Mouse (Mus musculus) midbrain, embryonic 12.5 days (tissue): ENCODE results near the gene Kalrn. TPM values are rescaled to one million over a fixed set of nuclear protein-coding genes. Genes with fewer than 3 reads are reported as not detected.

Source experiments
- ATAC-seq: fragments of 200-750 bp; cut with Nextera tagmentation; 2 replicates; pipeline ENCODE4 v1.8.0; 2017; ENCODE audit warnings: low read depth, moderate TSS enrichment, moderate library complexity; ENCODE audit not compliant: low FRiP score
- H3K27ac ChIP-seq: fragments of 300-500 bp; sonication (generic); replicated peaks from 2 replicates; pipeline ENCODE4 v1.5.1; 2016; ENCODE audit warnings: mild to moderate bottlenecking
- H3K27me3 ChIP-seq: fragments of 300-500 bp; sonication (generic); 2 replicates; pipeline ENCODE4 v1.6.1; 2016; ENCODE audit warnings: mild to moderate bottlenecking
- H3K36me3 ChIP-seq: fragments of 300-500 bp; sonication (generic); 2 replicates; pipeline ENCODE4 v1.6.1; 2016
- H3K4me1 ChIP-seq: fragments of 300-500 bp; sonication (generic); 2 replicates; pipeline ENCODE4 v1.6.1; 2016
- H3K4me2 ChIP-seq: fragments of 300-500 bp; sonication (generic); replicated peaks from 2 replicates; pipeline ENCODE4 v1.6.1; 2016; ENCODE audit warnings: mild to moderate bottlenecking, moderate library complexity
- H3K4me3 ChIP-seq: fragments of 300-500 bp; sonication (generic); 2 replicates; pipeline ENCODE4 v1.5.1; 2016; ENCODE audit warnings: mild to moderate bottlenecking
- H3K9ac ChIP-seq: fragments of 300-500 bp; sonication (generic); replicated peaks from 2 replicates; pipeline ENCODE4 v1.6.1; 2016; ENCODE audit warnings: mild to moderate bottlenecking, moderate library complexity
- H3K9me3 ChIP-seq: fragments of 300-500 bp; sonication (generic); 2 replicates; pipeline ENCODE4 v1.6.1; 2016; ENCODE audit warnings: mild to moderate bottlenecking
- WGBS: fragments of 180-500 bp; shearing (Covaris S2); methylation state at CpG from one replicate; pipeline ENCODE4 v1.1.7; 2016; 5-methylcytosine and 5-hydroxymethylcytosine counted together
- polyA plus RNA-seq: library from polyadenylated mRNA; unstranded; fragments of >200 nt; fragmentation: Nextera tagmentation; extraction: Ambion mirVana; gene quantifications from 2 replicates; pipeline ENCODE4 v1.2.1, GENCODE M21; 2016

The Kalrn gene
- polyA plus RNA-seq, 1 experiment from 2014 or later: 28.9 TPM

- H3K4me3 ChIP-seq: no peak overlapping the region
- H3K27me3 ChIP-seq: no peaks in the 10 kb centered on the region
- ATAC-seq: no peak
- no peaks in the 10 kb centered on the region for H3K9me3 ChIP-seq
- peaks cover 47% of the 10 kb centered on the region for H3K4me1 ChIP-seq
- no peaks in the 10 kb centered on the region for H3K36me3 ChIP-seq
- 68% methylated on average over 4 of the region's 4 CpGs for WGBS
- no peak overlapping the region for H3K9ac ChIP-seq
- H3K27ac ChIP-seq: no peak overlapping the region
- no peak overlapping the region for H3K4me2 ChIP-seq
Measured at GRCm38 (mm10) chr16:34466649-34467048, 106.7 kb downstream of the Kalrn start.

GRCm38 (mm10) chr16:34456314-34456713, 117.0 kb downstream of the Kalrn start:
- H3K36me3 ChIP-seq: no peaks in the 10 kb centered on the region
- H3K4me3 ChIP-seq: no peak overlapping the region
- no peak for ATAC-seq
- no peak overlapping the region for H3K27ac ChIP-seq
- no peak overlapping the region for H3K4me2 ChIP-seq
- H3K9me3 ChIP-seq: no peaks in the 10 kb centered on the region
- no peak overlapping the region for H3K9ac ChIP-seq
- H3K27me3 ChIP-seq: no peaks in the 10 kb centered on the region
- WGBS: 85% methylated on average over 7 of the region's 7 CpGs
- peaks cover 14% of the 10 kb centered on the region; the same call in 1 of the 2 replicates for H3K4me1 ChIP-seq

GRCm38 (mm10) chr16:34445666-34446065, 127.7 kb downstream of the Kalrn start:
- H3K27ac ChIP-seq: no peak overlapping the region
- 89% methylated on average over 7 of the region's 7 CpGs for WGBS
- no peaks in the 10 kb centered on the region for H3K27me3 ChIP-seq
- H3K4me1 ChIP-seq: peaks cover 12% of the 10 kb centered on the region
- no peaks in the 10 kb centered on the region for H3K36me3 ChIP-seq
- no peak for ATAC-seq
- no peaks in the 10 kb centered on the region for H3K9me3 ChIP-seq
- no peak overlapping the region for H3K4me3 ChIP-seq
- no peak overlapping the region for H3K4me2 ChIP-seq
- H3K9ac ChIP-seq: no peak overlapping the region

- no peak for ATAC-seq
- Histone ChIP-seq H3K27ac (peak overlapping the region; percentile 52; the same call in 1 of the 2 replicates), H3K27me3 (no peaks in the 10 kb centered on the region), H3K4me3 (no peak overlapping the region), H3K4me2 (no peak overlapping the region), H3K9me3 (no peaks in the 10 kb centered on the region), H3K9ac (no peak overlapping the region), H3K4me1 (peaks cover 20% of the 10 kb centered on the region), H3K36me3 (no peaks in the 10 kb centered on the region)
- 82% methylated on average over 2 of the region's 2 CpGs for WGBS
Measured at GRCm38 (mm10) chr16:34441704-34442103, 131.6 kb downstream of the Kalrn start.

- ATAC-seq: peak; percentile 56; the same call in 1 of the 2 replicates
- Histone ChIP-seq H3K9me3 (no peaks in the 10 kb centered on the region), H3K36me3 (no peaks in the 10 kb centered on the region), H3K27ac (peak overlapping the region; percentile 52), H3K9ac (no peak overlapping the region), H3K4me1 (peaks cover 20% of the 10 kb centered on the region), H3K4me2 (no peak overlapping the region), H3K27me3 (no peaks in the 10 kb centered on the region), H3K4me3 (no peak overlapping the region)
- WGBS: 39% methylated on average over 4 of the region's 4 CpGs
Measured at GRCm38 (mm10) chr16:34440994-34441414, 132.3 kb downstream of the Kalrn start.

- Histone ChIP-seq H3K4me3 (no peak overlapping the region), H3K9me3 (no peaks in the 10 kb centered on the region), H3K36me3 (no peaks in the 10 kb centered on the region), H3K4me1 (peaks cover 20% of the 10 kb centered on the region), H3K4me2 (no peak overlapping the region), H3K27me3 (no peaks in the 10 kb centered on the region), H3K9ac (no peak overlapping the region), H3K27ac (no peak overlapping the region)
- ATAC-seq: no peak
- 88% methylated on average over 8 of the region's 8 CpGs for WGBS
Measured at GRCm38 (mm10) chr16:34440019-34440615, 133.2 kb downstream of the Kalrn start.

GRCm38 (mm10) chr16:34430131-34430530, 143.2 kb downstream of the Kalrn start:
- Histone ChIP-seq H3K36me3 (no peaks in the 10 kb centered on the region), H3K9ac (no peak overlapping the region), H3K4me3 (no peak overlapping the region), H3K27ac (no peak overlapping the region; the same call in 1 of the 2 replicates), H3K9me3 (no peaks in the 10 kb centered on the region), H3K27me3 (peaks cover 12% of the 10 kb centered on the region; the same call in 1 of the 2 replicates), H3K4me2 (0 out of 2 replicates have a peak overlapping the region, but pooled peaks have one; percentile 11), H3K4me1 (peaks cover 58% of the 10 kb centered on the region)
- peak; percentile 83; the same call in 1 of the 2 replicates for ATAC-seq
- 17% methylated on average over 5 of the region's 5 CpGs for WGBS

GRCm38 (mm10) chr16:34427654-34428053, 145.7 kb downstream of the Kalrn start:
- no peak overlapping the region for H3K4me2 ChIP-seq
- ATAC-seq: no peak
- H3K4me3 ChIP-seq: no peak overlapping the region
- H3K9me3 ChIP-seq: no peaks in the 10 kb centered on the region
- no peak overlapping the region for H3K9ac ChIP-seq
- H3K36me3 ChIP-seq: no peaks in the 10 kb centered on the region
- 44% methylated on average over 5 of the region's 5 CpGs for WGBS
- H3K27me3 ChIP-seq: peaks cover 16% of the 10 kb centered on the region; the same call in 1 of the 2 replicates
- H3K4me1 ChIP-seq: peaks cover 61% of the 10 kb centered on the region
- no peak overlapping the region for H3K27ac ChIP-seq

- no peaks in the 10 kb centered on the region for H3K9me3 ChIP-seq
- no peak overlapping the region for H3K4me3 ChIP-seq
- peaks cover 3% of the 10 kb centered on the region; the same call in 1 of the 2 replicates for H3K27me3 ChIP-seq
- no peak overlapping the region for H3K4me2 ChIP-seq
- no peak for ATAC-seq
- 57% methylated on average over 6 of the region's 6 CpGs for WGBS
- no peak overlapping the region for H3K9ac ChIP-seq
- H3K36me3 ChIP-seq: no peaks in the 10 kb centered on the region
- H3K27ac ChIP-seq: no peak overlapping the region
- peaks cover 51% of the 10 kb centered on the region for H3K4me1 ChIP-seq
Measured at GRCm38 (mm10) chr16:34421473-34421872, 151.9 kb downstream of the Kalrn start.

GRCm38 (mm10) chr16:34417966-34418365, 155.4 kb downstream of the Kalrn start:
- H3K4me3 ChIP-seq: no peak overlapping the region
- no peaks in the 10 kb centered on the region for H3K36me3 ChIP-seq
- no peak for ATAC-seq
- no peaks in the 10 kb centered on the region for H3K9me3 ChIP-seq
- H3K4me1 ChIP-seq: peaks cover 48% of the 10 kb centered on the region
- no peak overlapping the region for H3K4me2 ChIP-seq
- H3K27ac ChIP-seq: no peak overlapping the region
- H3K9ac ChIP-seq: no peak overlapping the region
- H3K27me3 ChIP-seq: no peaks in the 10 kb centered on the region
- 18% methylated on average over 3 of the region's 3 CpGs for WGBS

- no peaks in the 10 kb centered on the region for H3K9me3 ChIP-seq
- H3K27me3 ChIP-seq: no peaks in the 10 kb centered on the region
- H3K4me1 ChIP-seq: peaks cover 48% of the 10 kb centered on the region
- WGBS: 76% methylated on average over 3 of the region's 3 CpGs
- no peaks in the 10 kb centered on the region for H3K36me3 ChIP-seq
- no peak overlapping the region for H3K4me2 ChIP-seq
- no peak overlapping the region for H3K9ac ChIP-seq
- no peak for ATAC-seq
- H3K4me3 ChIP-seq: no peak overlapping the region
- H3K27ac ChIP-seq: no peak overlapping the region
Measured at GRCm38 (mm10) chr16:34417383-34417782, 155.9 kb downstream of the Kalrn start.

GRCm38 (mm10) chr16:34414581-34414980, 158.8 kb downstream of the Kalrn start:
- peaks cover 36% of the 10 kb centered on the region for H3K4me1 ChIP-seq
- ATAC-seq: no peak
- no peak overlapping the region for H3K4me2 ChIP-seq
- H3K9me3 ChIP-seq: no peaks in the 10 kb centered on the region
- no peak overlapping the region for H3K9ac ChIP-seq
- peak overlapping the region; percentile 47 for H3K27ac ChIP-seq
- H3K27me3 ChIP-seq: no peaks in the 10 kb centered on the region
- 78% methylated on average over 7 of the region's 7 CpGs for WGBS
- H3K4me3 ChIP-seq: no peak overlapping the region
- no peaks in the 10 kb centered on the region for H3K36me3 ChIP-seq
